Mouse (Mus musculus) bone marrow, adult 2 months (tissue): ENCODE data around the gene Ddx19a.

Experiments used
- CTCF ChIP-seq: fragments of 200-500 bp; IDR thresholded peaks from 2 replicates; pipeline ENCODE4 v1.5.1; 2011; ENCODE audit warnings: low read length, control low read depth; ENCODE audit not compliant: control insufficient read depth, insufficient read depth
- POLR2A ChIP-seq: fragments of 200-500 bp; IDR thresholded peaks from 2 replicates; pipeline ENCODE4 v1.6.1; 2011; ENCODE audit warnings: low read depth, mild to moderate bottlenecking, control low read depth, low read length, borderline replicate concordance; ENCODE audit not compliant: control insufficient read depth

DNA sequence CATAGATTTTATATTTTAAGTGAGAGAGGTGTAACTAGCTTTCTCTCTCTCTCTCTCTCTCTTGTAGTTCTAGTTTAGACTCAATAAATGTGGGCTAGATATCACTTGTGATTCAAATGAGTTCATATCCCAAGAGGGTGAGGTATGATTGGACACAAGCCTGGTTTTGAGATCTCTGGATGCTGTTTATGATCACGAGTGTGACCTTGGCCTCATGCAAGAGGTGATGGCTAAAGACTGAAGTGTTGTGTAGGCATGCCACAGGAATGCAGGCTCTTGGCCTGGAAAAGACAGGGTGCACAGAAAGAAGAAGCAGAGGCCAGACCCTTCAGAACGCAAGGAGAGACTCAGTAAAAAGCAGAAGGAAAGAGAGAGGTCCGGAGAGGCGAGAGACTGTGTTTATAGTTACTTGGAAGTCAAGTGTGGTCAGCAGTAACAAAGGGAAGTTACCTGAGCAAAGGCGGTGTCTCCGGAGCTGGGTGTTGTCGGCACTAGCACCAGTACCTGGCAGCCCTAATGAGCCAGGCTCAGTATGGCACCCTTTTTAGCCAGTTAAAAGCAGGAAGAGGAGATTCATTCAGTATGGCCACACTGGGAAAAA is 53.2 kb downstream of the Ddx19a start:
- TF ChIP-seq CTCF (no peak), POLR2A (no peak)
